Mouse (Mus musculus) cerebellum, adult 9-10 months (tissue): Measurements from ENCODE around the gene Ccn5.

Experiments used
- DNase-seq: peaks from one replicate; pipeline ENCODE4 v3.0.0; 2022

Ccn5 gene

GRCm38 (mm10) chr2:163820607-163821006 lies at the start of gene Ccn5:
Gene Ccn5 (plus strand): TSS chr2:163820861.
- DNase-seq: peak; percentile 87

- DNase-seq: no peak
Observed at GRCm38 (mm10) chr2:163776661-163777060, 44.0 kb upstream of the Ccn5 start.

- no peak for DNase-seq
Observed at GRCm38 (mm10) chr2:163777061-163777460, 43.6 kb upstream of the Ccn5 start.

DNA sequence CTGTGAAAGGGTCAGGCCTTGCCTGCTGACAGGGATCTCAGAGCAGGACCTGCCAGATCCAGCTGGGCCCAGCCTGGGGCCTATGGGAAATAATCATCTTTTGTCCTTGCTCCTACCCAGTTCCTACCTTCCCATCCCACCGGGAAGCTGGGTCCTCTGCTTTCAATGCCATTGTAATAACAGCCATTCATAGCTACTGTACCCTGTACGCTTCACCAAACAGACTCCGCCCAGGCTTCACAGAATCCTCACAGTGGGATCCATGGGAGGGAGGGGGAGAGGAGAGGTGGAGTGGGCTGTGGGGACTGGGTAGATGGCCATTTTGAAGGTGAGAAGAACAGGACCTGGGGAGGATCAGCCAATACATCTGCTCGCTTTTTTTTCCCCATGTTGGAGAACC lies 41.8 kb upstream of the Ccn5 start:
- DNase-seq: no peak

DNA sequence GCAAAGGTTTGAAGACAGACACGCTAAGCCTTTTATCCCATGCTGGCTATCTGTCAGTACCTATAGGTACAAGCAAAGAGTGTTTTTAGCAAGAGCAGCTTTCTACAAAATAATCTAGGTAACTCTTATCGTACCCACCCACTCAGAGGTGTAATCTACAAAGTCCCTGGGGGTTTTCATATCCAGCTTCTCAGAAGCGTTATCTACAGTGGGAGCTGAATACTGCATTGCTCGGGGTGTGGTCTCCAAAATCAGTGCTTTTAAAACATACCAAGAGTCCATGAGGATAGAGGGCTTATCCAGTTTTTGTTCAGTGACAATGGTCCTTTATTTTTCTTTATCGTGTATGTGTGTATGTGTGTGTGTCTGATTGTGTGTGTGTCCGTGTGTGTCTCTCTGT lies 37.3 kb upstream of the Ccn5 start:
- DNase-seq: no peak

- no peak for DNase-seq
Observed at GRCm38 (mm10) chr2:163783901-163784300, 36.8 kb upstream of the Ccn5 start.

DNA sequence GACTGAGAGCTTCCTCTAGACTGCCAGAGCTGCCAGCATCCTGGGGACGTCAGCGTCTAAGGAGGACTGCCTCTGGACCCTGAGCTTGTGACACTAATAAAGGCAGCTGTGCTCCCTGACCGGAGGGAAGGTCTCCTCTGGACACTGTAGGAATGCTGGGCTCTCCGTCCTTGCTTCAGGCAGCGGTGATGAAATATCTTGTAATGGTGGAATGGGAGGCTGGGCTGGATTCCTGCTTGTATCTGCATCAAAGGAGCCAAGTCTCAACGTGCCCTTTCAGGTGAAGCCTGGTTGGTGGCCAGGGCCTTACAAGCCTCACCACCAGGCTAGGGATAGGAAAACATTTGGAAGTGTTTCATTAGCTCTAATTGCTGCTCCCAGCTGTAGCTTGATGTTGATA lies 33.6 kb upstream of the Ccn5 start:
- DNase-seq: no peak

- peak; percentile 74 for DNase-seq
Observed at GRCm38 (mm10) chr2:163787709-163788108, 33.0 kb upstream of the Ccn5 start.

DNA sequence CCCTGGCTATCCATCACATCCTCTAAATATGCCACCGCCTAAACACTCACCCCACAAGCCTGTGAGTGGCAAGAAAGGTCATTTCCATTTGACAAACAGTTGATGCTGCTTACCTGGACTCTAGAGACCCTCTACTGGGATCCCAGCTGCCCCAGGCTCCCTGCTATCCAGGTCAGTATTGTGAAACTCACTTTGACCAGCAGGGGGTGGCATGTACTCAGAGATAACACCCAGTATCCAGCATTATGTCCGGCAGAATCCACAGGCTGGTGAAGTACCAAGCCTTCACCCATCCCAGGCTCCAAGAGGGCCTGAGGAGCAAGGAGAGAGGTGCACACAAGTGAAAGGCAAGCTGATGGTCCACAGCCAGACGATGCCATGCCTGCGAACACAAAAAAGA lies 32.2 kb upstream of the Ccn5 start:
- peak; percentile 73 for DNase-seq

GRCm38 (mm10) chr2:163798411-163798810 lies 22.2 kb upstream of the Ccn5 start:
- no peak for DNase-seq

- no peak for DNase-seq
Observed at GRCm38 (mm10) chr2:163800832-163801231, 19.8 kb upstream of the Ccn5 start.

GRCm38 (mm10) chr2:163801406-163801805 lies 19.3 kb upstream of the Ccn5 start:
- no peak for DNase-seq

GRCm38 (mm10) chr2:163803838-163804237 lies 16.8 kb upstream of the Ccn5 start:
- no peak for DNase-seq

GRCm38 (mm10) chr2:163809166-163809565 lies 11.5 kb upstream of the Ccn5 start:
- DNase-seq: no peak

GRCm38 (mm10) chr2:163809704-163810103 lies 11.0 kb upstream of the Ccn5 start:
- no peak for DNase-seq

DNA sequence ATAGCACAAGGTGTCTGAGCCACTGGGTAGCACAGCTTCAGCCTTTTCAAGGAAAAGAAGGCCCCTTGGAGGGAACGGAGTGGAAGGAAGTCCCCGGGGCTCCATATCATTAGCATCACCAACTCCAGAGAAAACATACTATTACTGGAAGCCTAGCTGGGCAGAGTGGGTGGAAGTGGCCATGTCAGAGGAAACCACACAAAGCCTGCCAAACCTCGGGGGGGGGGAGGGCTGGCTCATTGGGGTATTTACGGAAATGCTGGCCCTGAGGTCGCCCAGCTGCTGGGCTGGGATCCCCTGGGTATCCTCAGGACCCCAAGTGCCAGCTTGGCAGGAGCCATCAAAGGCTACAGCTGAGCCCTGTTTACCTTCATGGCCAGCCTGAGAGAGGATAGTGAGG lies 7.6 kb upstream of the Ccn5 start:
- no peak for DNase-seq

DNA sequence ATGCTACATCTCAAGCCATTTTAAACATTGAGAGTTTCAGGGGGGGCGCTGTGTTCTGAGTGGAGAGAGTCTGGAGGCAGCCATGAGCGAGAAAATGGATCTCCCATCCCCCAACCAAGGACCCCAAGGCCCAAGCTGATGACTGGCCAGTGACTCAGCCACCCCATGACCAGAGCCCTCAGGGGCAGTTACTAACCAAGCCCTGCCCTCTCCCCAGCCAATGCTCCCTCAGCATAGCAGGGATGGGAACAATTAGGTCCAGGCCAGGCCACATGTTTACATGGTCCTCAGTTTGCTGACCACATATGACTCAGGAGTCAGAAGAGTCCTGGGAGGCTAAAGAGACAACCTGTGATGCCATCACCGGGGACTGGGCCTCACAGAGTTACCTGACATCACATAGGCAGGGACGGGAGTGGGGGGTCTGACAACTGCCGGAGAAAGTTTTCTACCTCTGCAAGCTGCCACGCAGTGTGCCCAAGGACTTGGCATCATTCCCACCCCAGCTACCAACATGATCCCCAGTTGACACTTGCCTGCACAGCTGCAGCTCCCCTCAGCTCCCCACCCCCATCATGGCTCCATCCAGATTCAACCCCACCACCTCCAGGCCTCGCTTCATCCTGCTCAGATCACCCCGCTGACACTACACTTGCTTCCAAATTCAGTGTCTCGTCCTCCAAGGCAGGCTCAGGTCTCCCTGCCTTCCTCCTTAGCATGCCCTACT lies 5.8 kb upstream of the Ccn5 start:
- DNase-seq: no peak

- DNase-seq: peak; percentile 41
Observed at GRCm38 (mm10) chr2:163823248-163823647, 2.6 kb downstream of the Ccn5 start.

- DNase-seq: no peak
Observed at GRCm38 (mm10) chr2:163823771-163824170, 3.1 kb downstream of the Ccn5 start.

DNA sequence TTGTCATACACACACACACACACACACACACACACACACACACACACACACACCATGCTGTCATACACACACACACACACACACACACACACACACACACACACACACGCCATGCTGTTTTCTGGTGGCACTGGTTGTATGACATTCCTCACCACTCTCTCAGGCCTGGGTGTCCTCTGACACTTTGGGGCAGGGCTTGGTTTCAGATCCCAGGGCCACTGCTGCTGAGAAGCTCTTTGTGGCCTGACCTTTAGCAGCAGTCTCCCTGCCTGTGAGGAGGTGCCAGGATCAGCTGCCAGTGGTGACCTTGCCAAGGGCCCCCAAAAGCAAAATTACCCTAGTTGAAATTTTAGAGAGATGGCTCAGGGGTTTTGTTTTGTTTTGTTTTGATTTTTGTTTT lies 5.2 kb downstream of the Ccn5 start:
- DNase-seq: no peak

GRCm38 (mm10) chr2:163826494-163826893 lies 5.8 kb downstream of the Ccn5 start:
- DNase-seq: no peak

GRCm38 (mm10) chr2:163831163-163831562 lies 10.5 kb downstream of the Ccn5 start:
- no peak for DNase-seq

DNA sequence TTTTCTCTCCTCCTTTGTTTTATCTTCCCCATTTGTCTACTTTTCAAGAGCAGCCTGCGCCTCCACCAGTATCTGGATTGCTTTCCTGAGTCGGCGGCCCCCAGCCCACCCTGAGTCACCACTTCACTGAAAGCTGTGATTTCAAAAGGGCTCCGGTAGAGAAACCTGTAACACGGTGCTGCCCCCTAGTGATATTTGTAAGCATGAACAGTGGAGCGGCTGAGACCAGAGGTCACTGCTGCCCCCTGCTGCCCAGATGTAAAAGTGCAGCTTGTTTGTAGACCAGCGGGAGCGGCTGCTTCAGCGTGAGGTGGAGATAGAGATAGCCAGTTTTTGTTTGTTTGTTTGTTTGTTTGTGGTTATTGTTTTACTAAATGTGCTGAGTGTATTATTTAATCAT lies 17.4 kb downstream of the Ccn5 start:
- DNase-seq: peak; percentile 90

- DNase-seq: peak; percentile 87
Observed at GRCm38 (mm10) chr2:163839519-163839918, 18.9 kb downstream of the Ccn5 start.

- no peak for DNase-seq
Observed at GRCm38 (mm10) chr2:163842043-163842442, 21.4 kb downstream of the Ccn5 start.
